Mouse (Mus musculus): ENCODE measurements around the gene Prss48.

The Prss48 gene

GRCm38 (mm10) chr3:86002423-86002822, at the start of gene Prss48:
TSS of gene Prss48 (minus strand) at chr3:86002491.
- DNase-seq (ENCODE audit: low spot score in 2 of 2) = no peak

- no peak for DNase-seq (ENCODE audit: low spot score in 2 of 2)
Observed at GRCm38 (mm10) chr3:86049041-86049440, 46.8 kb upstream of the Prss48 start.

DNA sequence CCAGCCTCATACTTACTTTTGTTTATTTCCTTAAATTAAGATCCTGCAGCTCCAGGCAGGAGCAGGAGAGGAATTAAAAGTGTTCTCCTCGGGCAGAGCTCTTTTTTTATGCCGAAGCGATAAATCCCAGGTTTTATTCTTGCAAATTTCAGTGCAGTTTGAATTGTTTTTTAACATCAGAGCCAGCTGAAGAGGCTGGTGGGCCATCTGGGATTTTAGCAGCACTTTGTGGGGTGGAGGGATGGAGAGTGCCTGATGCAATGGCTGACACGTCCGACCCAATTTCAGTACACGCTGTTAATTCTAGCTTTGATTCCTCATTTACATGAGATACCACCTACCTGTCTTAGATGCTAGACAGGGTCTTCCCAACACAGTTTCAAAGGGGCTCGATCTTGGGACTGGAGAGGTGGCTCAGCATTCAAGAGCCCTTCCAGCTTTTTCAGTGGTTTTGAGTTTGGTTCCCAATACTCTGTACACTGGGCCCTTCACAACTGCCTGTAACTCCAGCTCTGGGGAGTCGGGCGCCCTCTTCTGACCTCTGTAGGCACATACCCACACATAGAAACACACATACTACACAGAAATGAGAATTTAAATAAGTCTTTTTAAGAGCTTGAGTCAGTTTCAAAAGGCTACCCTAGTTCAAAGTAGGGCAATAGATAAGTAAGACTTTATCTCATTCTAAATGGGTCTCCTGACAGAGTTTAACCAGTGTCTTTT, 45.6 kb upstream of the Prss48 start:
- no peak for DNase-seq (ENCODE audit: low spot score in 2 of 2)

DNA sequence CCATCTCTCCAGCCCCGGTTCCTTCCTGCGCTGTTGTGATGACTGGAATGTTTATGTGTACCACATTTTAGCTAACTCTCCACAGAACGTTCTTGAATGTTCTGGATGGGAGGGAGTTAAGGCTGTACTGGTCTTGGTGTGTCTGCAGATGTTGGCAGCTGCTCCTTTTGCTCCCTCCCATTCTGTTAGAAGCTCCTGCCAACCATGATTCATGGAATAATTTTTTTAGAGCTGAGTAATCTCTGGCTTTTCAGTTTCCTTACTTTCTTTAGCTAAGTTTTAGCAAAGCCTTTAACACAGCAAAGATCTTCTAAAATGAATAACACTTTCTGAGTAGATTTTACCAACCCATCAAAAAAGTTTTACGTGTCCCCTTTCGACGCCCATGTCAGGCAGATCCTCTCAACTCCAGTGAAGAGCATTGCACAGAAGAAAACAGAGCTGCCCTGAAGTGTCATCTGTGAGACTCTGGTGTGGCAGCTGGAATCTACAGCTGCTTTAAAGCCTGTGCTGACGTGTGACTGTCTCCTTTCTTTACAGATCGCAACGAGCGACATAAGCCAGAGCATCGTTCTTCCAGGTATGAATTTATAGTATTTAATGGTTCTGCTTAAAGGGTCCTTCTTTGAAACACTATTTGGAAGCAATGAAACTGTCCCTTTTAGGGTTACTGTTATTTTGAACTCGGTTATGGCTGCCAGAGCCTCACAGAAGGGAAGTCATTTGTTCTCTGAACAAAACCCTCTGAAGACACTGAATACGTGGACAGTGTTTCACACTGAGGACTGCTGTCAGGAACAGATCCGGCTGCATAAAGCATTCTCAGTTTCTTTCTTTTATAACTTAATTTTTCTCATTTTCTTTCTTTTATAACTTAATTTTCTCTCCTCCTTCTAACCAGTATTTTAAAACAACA, 38.3 kb upstream of the Prss48 start:
- DNase-seq (ENCODE audit: low spot score in 2 of 2) = no peak

- DNase-seq (ENCODE audit: low spot score in 2 of 2) = no peak
Observed at GRCm38 (mm10) chr3:86038648-86039047, 36.4 kb upstream of the Prss48 start.

DNA sequence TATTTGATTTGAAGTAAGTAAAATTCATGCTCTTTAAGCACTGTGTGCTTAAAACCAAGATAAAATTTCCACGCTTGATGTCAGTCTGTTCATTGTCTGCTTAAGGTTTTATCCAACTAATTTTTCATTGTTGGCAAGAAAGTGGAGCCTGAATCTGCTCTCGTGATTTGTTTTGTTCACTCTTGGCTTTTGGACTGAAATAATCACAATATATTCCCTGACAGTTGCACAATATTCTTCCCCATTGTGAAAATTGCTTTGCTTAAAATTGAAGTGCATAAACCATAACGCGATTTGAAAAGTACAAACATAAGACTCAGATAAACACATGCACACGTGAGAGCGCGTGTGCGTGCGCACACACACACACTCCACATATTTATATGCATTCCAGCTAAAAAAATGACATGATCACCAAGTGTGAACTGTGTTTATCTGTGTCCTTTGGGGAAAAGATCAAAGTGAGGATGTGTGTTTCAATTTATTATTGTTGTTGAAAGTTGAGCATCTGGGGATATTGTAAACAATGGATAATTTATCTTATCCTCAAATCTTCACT, 35.7 kb upstream of the Prss48 start:
- DNase-seq (ENCODE audit: low spot score in 2 of 2) = no peak

DNA sequence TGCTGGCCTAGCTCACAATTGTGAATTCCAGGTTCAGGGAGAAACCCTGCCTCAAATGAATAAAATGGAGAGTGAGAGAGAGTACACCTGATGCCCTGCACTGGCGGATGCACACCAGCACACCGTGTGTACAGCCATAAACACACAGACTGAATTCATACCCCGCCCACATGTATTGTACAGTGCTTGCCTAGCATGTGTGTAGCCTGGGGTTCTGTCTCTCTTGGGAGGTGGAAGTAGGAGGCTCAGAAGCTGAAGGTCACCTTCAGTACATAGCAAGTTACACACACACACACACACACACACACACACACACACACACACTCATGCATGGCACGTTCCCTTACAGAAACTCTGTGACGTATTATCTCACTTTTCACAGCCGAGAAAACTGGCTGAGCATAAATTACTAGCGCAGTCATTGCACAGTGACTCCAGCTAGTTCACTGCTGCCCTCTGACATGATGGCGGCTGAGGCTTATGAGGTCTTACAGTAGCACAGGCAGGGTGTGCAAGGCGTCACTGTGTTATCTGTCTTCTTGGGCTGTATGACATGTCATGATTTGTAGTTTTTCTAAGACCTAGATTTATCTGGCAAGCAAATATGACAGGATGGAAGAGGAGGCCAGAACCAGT, 31.3 kb upstream of the Prss48 start:
- DNase-seq (ENCODE audit: low spot score in 2 of 2) = no peak

GRCm38 (mm10) chr3:86030566-86030965, 28.3 kb upstream of the Prss48 start:
- no peak for DNase-seq (ENCODE audit: low spot score in 2 of 2)

DNA sequence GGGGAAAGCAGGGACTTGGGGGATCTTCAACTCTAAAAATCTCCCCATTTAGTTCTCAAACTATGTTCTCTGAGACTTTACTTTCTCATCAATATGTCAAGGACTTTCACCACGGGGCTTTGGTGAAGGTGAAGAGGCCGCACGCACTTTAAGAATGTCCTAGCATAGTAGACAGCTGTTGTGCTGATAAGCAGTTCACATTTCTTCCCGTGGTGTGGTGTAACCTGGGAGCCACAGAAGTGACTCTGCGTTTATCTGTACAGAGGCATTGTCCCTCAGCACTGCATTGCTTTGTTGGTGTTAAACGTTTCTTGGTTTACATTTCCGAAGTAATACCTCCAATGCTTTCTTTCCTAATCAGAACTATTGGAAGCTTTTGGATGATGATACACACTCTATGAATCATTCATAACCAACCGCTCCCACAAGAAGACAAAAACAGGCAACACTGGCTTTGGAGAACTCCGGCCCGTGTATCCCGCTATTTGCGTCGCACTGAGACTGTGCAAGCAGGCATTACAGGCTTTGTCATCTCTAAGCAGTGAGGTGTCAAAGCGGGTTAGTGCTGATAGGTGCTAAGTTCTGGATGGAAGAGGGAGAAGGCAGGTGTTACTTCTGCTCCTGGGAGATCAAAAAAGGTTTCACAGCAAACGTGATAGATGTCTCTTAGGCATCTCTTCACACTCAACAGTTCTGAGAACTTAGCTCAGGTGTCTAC, 26.5 kb upstream of the Prss48 start:
- DNase-seq (ENCODE audit: low spot score in 2 of 2) = no peak

GRCm38 (mm10) chr3:86025341-86026137, 23.2 kb upstream of the Prss48 start:
- no peak for DNase-seq (ENCODE audit: low spot score in 2 of 2)

DNA sequence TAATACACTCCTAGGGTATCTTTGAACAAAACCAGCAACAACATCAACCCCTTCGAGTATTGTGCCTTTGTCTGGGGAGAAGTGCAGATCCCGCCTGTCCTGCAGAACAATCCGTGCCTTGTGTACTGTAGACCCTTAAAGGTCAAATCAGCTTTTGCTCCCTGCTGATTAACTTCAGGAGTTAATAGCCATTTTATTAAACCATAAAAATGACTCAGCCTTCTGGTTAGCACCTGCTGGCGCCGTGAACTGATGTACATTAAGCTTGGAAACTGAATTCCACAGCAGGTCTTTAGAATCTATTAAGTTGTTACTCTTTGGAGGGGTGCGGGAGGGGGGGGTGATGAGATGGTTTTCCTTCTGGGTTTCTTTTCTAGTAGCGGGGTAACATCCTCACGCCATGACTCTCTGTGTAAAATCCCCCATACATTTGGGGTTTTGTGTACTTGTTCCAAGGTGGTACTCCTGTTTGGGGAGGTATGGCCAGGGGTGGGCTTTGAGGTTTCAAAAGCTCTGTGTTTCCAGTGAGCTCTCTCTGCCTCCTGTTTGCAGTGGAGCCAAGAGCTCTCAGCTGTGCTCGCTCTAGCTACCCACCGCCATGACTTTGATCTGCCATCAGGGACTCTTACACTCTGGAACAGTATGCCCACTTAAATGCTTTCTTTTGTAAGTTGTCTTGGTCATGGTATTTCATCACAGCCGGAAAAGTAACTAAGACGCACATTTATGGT, 21.9 kb upstream of the Prss48 start:
- no peak for DNase-seq (ENCODE audit: low spot score in 2 of 2)

DNA sequence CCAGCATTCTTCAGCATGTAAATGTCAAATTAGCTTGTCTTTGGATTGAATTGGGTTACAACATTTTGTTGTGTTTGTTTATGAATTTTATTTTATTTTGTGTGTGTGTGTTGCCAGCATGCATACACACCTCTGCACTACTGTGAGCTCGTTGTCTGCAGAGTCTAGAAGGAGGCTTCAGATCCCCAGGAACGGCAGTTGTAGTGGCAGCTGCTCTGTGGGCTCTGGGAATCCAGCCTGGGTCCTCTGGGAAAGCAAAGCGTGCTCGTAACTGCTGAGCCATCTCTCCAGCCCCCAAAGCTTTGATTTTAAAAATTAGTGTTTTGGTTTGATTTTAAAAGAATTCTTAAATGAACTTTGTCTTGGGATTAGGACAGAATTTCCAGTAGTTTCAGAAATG, 19.4 kb upstream of the Prss48 start:
- DNase-seq (ENCODE audit: low spot score in 2 of 2) = no peak

DNA sequence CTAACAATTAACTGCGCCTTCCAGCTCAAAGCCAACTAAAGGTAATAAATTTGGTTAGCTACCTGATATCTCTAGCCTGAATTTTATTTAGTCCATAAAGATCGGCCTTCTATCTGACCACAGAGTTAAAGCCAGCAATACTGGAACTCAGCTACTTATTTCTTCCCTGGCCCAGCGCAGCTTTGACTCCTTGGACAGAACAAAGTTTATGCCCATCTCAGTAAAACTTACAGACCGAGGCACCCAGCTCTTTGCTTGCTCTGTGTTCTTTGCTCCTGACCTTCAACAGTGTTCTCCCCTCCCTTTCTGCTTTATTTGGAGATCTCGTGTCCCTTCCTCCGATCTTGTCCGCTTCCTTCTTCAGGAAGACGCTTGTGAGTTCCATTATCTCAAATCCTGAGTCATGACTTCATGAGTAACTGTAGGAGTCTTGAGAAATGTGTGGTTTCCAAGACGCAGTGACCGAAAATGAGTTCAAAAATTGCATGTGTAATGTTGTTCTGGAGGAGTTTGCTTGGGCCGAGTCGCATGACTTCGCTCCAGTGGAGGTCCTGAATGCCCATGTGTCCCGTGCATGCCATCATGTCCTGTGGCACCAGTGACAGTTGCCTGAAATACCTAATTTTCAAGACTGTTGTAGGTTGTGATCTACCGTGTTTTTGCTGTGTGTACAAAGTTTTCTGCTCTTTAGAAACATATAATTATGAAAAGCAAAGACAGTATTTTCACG, 18.8 kb upstream of the Prss48 start:
- no peak for DNase-seq (ENCODE audit: low spot score in 2 of 2)

- peak; percentile 42 to 58 for DNase-seq (ENCODE audit: low spot score in 2 of 2)
Observed at GRCm38 (mm10) chr3:86017484-86017883, 15.2 kb upstream of the Prss48 start.

GRCm38 (mm10) chr3:86016965-86017364, 14.7 kb upstream of the Prss48 start:
- no peak for DNase-seq (ENCODE audit: low spot score in 2 of 2)

DNA sequence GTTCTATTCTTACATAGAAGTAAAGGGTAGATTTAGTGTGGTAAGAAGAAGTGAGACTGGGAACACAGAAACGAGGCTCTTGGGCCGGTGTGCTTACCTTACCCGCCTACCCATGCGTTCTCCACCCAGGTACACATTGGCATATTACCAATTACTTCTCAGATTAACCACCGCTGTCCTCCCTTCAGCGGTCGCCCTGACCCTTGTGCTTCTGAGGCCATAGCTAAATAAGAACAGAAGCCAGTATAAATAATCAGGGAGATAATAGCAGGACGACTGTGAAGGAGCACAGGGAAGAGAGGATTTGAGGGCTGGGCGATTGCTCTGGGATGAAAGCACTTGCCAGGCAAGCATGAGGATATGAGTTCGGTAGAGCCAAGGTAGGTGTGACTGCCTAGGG, 11.5 kb upstream of the Prss48 start:
- DNase-seq (ENCODE audit: low spot score in 2 of 2) = no peak

- DNase-seq (ENCODE audit: low spot score in 2 of 2) = no peak
Observed at GRCm38 (mm10) chr3:86011833-86012232, 9.5 kb upstream of the Prss48 start.

DNA sequence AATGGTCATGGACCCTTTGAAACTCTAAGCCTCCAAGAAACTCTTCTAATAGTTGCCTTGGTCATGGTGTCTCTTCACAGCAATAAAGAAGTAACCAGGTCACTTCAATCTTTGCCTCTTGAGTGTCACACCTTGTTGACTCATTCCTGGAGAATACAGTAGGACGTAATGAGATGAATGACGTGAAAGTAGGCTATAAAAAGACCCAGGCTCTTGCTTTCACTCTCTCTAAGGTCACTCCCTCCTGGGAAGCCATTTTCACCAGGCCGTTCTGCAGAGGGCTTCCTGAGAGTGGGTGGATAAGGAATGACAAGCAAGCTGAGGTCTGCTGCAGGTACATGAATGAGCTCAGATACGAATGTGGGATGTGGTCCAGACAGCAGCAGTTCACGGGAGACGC, 9.1 kb upstream of the Prss48 start:
- no peak for DNase-seq (ENCODE audit: low spot score in 2 of 2)

GRCm38 (mm10) chr3:86010618-86011017, 8.3 kb upstream of the Prss48 start:
- no peak for DNase-seq (ENCODE audit: low spot score in 2 of 2)

All from right cerebral cortex, adult 2 months (tissue).